Mouse (Mus musculus): ENCODE data around the gene Cd38. TPM values are rescaled to one million over a fixed set of nuclear protein-coding genes. Genes with fewer than 3 reads are reported as not detected.
"Not testable (repeated sequence)": the region's sequence is repeated elsewhere in the genome, so short reads cannot be mapped to it uniquely, and the experiment has no call there.

The Cd38 gene
- polyA plus RNA-seq, 1 experiment from 2014 or later, result 3.3 TPM

- WGBS, result 86% methylated on average over 3 of the region's 3 CpGs
- H3K4me2 ChIP-seq (ENCODE audit: low read length), result no peak overlapping the region
- no peaks in the 10 kb centered on the region for H3K27me3 ChIP-seq (ENCODE audit: control insufficient read depth, insufficient read depth, low read length)
- H3K36me3 ChIP-seq (ENCODE audit: control insufficient read depth, insufficient read depth, low read length), result no peaks in the 10 kb centered on the region
- no peaks in the 10 kb centered on the region for H3K9me3 ChIP-seq (ENCODE audit: control insufficient read depth, low read length)
- ATAC-seq (ENCODE audit: low FRiP score, low TSS enrichment), result no peak
- no peaks in the 10 kb centered on the region for H3K4me1 ChIP-seq (ENCODE audit: control insufficient read depth, insufficient read depth, low read length)
- H3K9ac ChIP-seq (replicated peaks; ENCODE audit: low read length), result no peak overlapping the region
- no peak for DNase-seq
- no peak overlapping the region for H3K4me3 ChIP-seq (replicated peaks; ENCODE audit: low read depth, low read length)
- no peak overlapping the region for H3K27ac ChIP-seq (replicated peaks; ENCODE audit: low read depth, low read length)
Measured at GRCm38 (mm10) chr5:43895931-43896330, 27.6 kb downstream of the Cd38 start.

GRCm38 (mm10) chr5:43904685-43905084 lies 36.3 kb downstream of the Cd38 start:
- no peak for ATAC-seq (ENCODE audit: low FRiP score, low TSS enrichment)
- Histone ChIP-seq H3K27me3 (ENCODE audit: control insufficient read depth, insufficient read depth, low read length) (no peaks in the 10 kb centered on the region), H3K9me3 (ENCODE audit: control insufficient read depth, low read length) (no peaks in the 10 kb centered on the region), H3K4me1 (ENCODE audit: control insufficient read depth, insufficient read depth, low read length) (no peaks in the 10 kb centered on the region), H3K4me3 (replicated peaks; ENCODE audit: low read depth, low read length) (no peak overlapping the region), H3K36me3 (ENCODE audit: control insufficient read depth, insufficient read depth, low read length) (no peaks in the 10 kb centered on the region), H3K9ac (replicated peaks; ENCODE audit: low read length) (no peak overlapping the region), H3K4me2 (ENCODE audit: low read length) (no peak overlapping the region), H3K27ac (replicated peaks; ENCODE audit: low read depth, low read length) (no peak overlapping the region)
- WGBS, result 93% methylated on average over 3 of the region's 3 CpGs
- no peak for DNase-seq

DNA sequence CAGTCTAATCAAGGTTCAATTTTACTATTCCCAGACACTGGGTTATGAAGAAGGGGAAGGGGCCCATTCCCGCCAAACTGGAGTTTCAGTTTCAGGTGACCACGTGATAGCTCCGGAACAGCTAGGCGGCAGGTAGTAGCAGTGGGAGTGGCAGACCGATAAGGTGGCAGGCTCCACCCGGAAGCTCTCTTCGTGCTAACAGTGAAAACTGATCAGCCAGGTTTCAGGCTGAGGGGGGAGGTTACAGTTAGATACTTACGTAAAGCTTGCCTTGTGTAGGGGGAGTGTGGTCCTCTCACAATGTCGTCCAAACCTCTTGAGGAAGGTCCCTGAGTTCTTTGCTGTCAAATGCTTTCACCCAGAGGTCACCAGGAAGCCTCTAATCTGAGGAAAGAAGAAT lies 40.9 kb downstream of the Cd38 start:
- H3K27me3 ChIP-seq (ENCODE audit: control insufficient read depth, insufficient read depth, low read length), result no peaks in the 10 kb centered on the region
- H3K36me3 ChIP-seq (ENCODE audit: control insufficient read depth, insufficient read depth, low read length), result no peaks in the 10 kb centered on the region
- ATAC-seq (ENCODE audit: low FRiP score, low TSS enrichment), result no peak
- no peak overlapping the region for H3K4me2 ChIP-seq (ENCODE audit: low read length)
- no peaks in the 10 kb centered on the region for H3K9me3 ChIP-seq (ENCODE audit: control insufficient read depth, low read length)
- H3K4me3 ChIP-seq (replicated peaks; ENCODE audit: low read depth, low read length), result no peak overlapping the region
- no peak overlapping the region for H3K9ac ChIP-seq (replicated peaks; ENCODE audit: low read length)
- H3K27ac ChIP-seq (replicated peaks; ENCODE audit: low read depth, low read length), result no peak overlapping the region
- H3K4me1 ChIP-seq (ENCODE audit: control insufficient read depth, insufficient read depth, low read length), result no peaks in the 10 kb centered on the region
- DNase-seq, result no peak
- 68% methylated on average over 9 of the region's 9 CpGs for WGBS

DNA sequence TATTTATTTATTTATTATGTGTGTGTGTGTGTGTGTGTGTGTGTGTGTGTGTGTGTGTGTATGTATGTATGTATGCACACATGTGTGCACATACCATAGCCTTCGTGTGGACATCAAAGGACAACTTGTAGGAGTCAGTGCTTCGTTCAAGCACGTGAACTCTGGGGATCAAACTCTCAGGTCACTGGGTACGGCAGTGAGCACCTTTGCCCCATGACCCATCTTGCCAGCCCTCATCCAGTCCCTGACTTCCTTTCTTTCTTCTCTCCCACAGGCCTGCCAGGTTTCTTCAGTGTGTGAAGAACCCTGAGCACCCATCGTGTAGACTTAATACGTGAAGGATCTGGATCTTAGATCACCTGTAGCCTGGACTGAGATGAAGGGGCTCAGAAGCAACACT lies 41.7 kb downstream of the Cd38 start:
- ATAC-seq (ENCODE audit: low FRiP score, low TSS enrichment) (no peak), DNase-seq (no peak)
- no peak overlapping the region for H3K27ac ChIP-seq (replicated peaks; ENCODE audit: low read depth, low read length)
- no peak overlapping the region for H3K9ac ChIP-seq (replicated peaks; ENCODE audit: low read length)
- no peak overlapping the region for H3K4me2 ChIP-seq (ENCODE audit: low read length)
- no peaks in the 10 kb centered on the region for H3K27me3 ChIP-seq (ENCODE audit: control insufficient read depth, insufficient read depth, low read length)
- H3K4me1 ChIP-seq (ENCODE audit: control insufficient read depth, insufficient read depth, low read length), result no peaks in the 10 kb centered on the region
- H3K9me3 ChIP-seq (ENCODE audit: control insufficient read depth, low read length), result no peaks in the 10 kb centered on the region
- no peak overlapping the region for H3K4me3 ChIP-seq (replicated peaks; ENCODE audit: low read depth, low read length)
- WGBS, result 92% methylated on average over 6 of the region's 6 CpGs
- no peaks in the 10 kb centered on the region for H3K36me3 ChIP-seq (ENCODE audit: control insufficient read depth, insufficient read depth, low read length)

GRCm38 (mm10) chr5:43912844-43913243 lies 44.5 kb downstream of the Cd38 start, which contains the start of gene Gm7879:
Gm7879 (plus strand) TSS chr5:43913144.
- H3K27me3 ChIP-seq (ENCODE audit: control insufficient read depth, insufficient read depth, low read length); H3K4me1 ChIP-seq (ENCODE audit: control insufficient read depth, insufficient read depth, low read length); DNase-seq; H3K27ac ChIP-seq (replicated peaks; ENCODE audit: low read depth, low read length); H3K4me2 ChIP-seq (ENCODE audit: low read length); ATAC-seq (ENCODE audit: low FRiP score, low TSS enrichment); H3K9me3 ChIP-seq (ENCODE audit: control insufficient read depth, low read length); H3K36me3 ChIP-seq (ENCODE audit: control insufficient read depth, insufficient read depth, low read length); H3K4me3 ChIP-seq (replicated peaks; ENCODE audit: low read depth, low read length); H3K9ac ChIP-seq (replicated peaks; ENCODE audit: low read length): not testable (repeated sequence)
- 96% methylated on average over 4 of the region's 4 CpGs for WGBS

GRCm38 (mm10) chr5:43915261-43915886 lies 47.0 kb downstream of the Cd38 start:
- H3K4me2 ChIP-seq (ENCODE audit: low read length), result no peak overlapping the region
- ATAC-seq (ENCODE audit: low FRiP score, low TSS enrichment) (no peak), DNase-seq (no peak)
- no peak overlapping the region for H3K9ac ChIP-seq (replicated peaks; ENCODE audit: low read length)
- H3K27me3 ChIP-seq (ENCODE audit: control insufficient read depth, insufficient read depth, low read length), result no peaks in the 10 kb centered on the region
- WGBS, result 93% methylated on average over 4 of the region's 4 CpGs
- no peaks in the 10 kb centered on the region for H3K9me3 ChIP-seq (ENCODE audit: control insufficient read depth, low read length)
- no peaks in the 10 kb centered on the region for H3K4me1 ChIP-seq (ENCODE audit: control insufficient read depth, insufficient read depth, low read length)
- H3K4me3 ChIP-seq (replicated peaks; ENCODE audit: low read depth, low read length), result no peak overlapping the region
- H3K36me3 ChIP-seq (ENCODE audit: control insufficient read depth, insufficient read depth, low read length), result no peaks in the 10 kb centered on the region
- no peak overlapping the region for H3K27ac ChIP-seq (replicated peaks; ENCODE audit: low read depth, low read length)

DNA sequence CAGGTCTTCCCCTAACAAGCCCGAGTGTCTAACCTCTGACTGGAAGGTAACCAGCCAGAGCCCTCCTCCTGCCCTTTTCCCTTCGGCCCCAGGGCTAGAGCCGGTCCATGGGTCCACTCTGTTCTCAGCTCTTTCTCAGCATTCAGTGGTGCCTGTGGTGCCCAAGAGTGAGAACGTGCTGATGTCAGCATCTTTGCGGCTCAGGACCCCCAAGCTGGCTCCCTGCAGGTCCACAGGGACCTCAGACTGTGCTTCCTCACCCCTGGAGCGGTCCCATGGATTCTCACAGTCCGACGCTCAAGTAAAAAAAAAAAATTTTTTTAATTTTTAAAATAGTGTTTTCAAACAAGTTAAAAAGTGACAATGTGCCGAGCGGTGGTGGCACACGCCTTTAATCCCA lies 53.5 kb downstream of the Cd38 start:
- DNase-seq (no peak), ATAC-seq (ENCODE audit: low FRiP score, low TSS enrichment) (no peak)
- WGBS, result 91% methylated on average over 11 of the region's 11 CpGs
- H3K9ac ChIP-seq (replicated peaks; ENCODE audit: low read length), result no peak overlapping the region
- no peaks in the 10 kb centered on the region for H3K9me3 ChIP-seq (ENCODE audit: control insufficient read depth, low read length)
- H3K36me3 ChIP-seq (ENCODE audit: control insufficient read depth, insufficient read depth, low read length), result no peaks in the 10 kb centered on the region
- H3K4me3 ChIP-seq (replicated peaks; ENCODE audit: low read depth, low read length), result no peak overlapping the region
- H3K4me2 ChIP-seq (ENCODE audit: low read length), result no peak overlapping the region
- H3K27me3 ChIP-seq (ENCODE audit: control insufficient read depth, insufficient read depth, low read length), result no peaks in the 10 kb centered on the region
- H3K4me1 ChIP-seq (ENCODE audit: control insufficient read depth, insufficient read depth, low read length), result no peaks in the 10 kb centered on the region
- no peak overlapping the region for H3K27ac ChIP-seq (replicated peaks; ENCODE audit: low read depth, low read length)

DNA sequence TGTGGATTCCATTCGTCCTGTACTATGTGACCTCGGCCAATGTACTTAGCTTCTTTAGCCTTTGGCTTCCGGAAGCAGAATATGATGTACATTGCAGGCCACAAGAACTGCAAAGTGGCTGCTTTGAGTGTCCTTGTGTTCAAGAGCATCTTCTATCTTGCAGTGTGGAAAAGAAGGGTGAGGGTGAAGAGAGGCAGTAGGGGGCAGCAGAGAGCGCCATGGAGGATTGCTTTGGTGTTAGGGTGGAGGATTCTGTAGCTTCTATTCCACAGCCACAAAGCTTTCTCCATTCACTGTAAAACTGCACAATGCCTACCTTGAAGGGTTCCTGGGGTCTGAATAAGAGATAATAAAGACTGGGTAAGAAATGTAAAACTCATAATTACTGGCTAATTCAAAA lies 55.6 kb downstream of the Cd38 start:
- no peaks in the 10 kb centered on the region for H3K36me3 ChIP-seq (ENCODE audit: control insufficient read depth, insufficient read depth, low read length)
- no peaks in the 10 kb centered on the region for H3K4me1 ChIP-seq (ENCODE audit: control insufficient read depth, insufficient read depth, low read length)
- H3K4me3 ChIP-seq (replicated peaks; ENCODE audit: low read depth, low read length), result no peak overlapping the region
- no peaks in the 10 kb centered on the region for H3K9me3 ChIP-seq (ENCODE audit: control insufficient read depth, low read length)
- no peak overlapping the region for H3K9ac ChIP-seq (replicated peaks; ENCODE audit: low read length)
- 33% methylated on average over 4 of the region's 4 CpGs for WGBS
- no peak for ATAC-seq (ENCODE audit: low FRiP score, low TSS enrichment)
- no peak overlapping the region for H3K27ac ChIP-seq (replicated peaks; ENCODE audit: low read depth, low read length)
- no peaks in the 10 kb centered on the region for H3K27me3 ChIP-seq (ENCODE audit: control insufficient read depth, insufficient read depth, low read length)
- no peak overlapping the region for H3K4me2 ChIP-seq (ENCODE audit: low read length)
- peak; percentile 56 for DNase-seq

- Histone ChIP-seq H3K27me3 (ENCODE audit: control insufficient read depth, insufficient read depth, low read length) (no peaks in the 10 kb centered on the region), H3K4me3 (replicated peaks; ENCODE audit: low read depth, low read length) (no peak overlapping the region), H3K9me3 (ENCODE audit: control insufficient read depth, low read length) (no peaks in the 10 kb centered on the region), H3K4me2 (ENCODE audit: low read length) (no peak overlapping the region), H3K4me1 (ENCODE audit: control insufficient read depth, insufficient read depth, low read length) (no peaks in the 10 kb centered on the region), H3K27ac (replicated peaks; ENCODE audit: low read depth, low read length) (no peak overlapping the region), H3K9ac (replicated peaks; ENCODE audit: low read length) (no peak overlapping the region), H3K36me3 (ENCODE audit: control insufficient read depth, insufficient read depth, low read length) (no peaks in the 10 kb centered on the region)
- no peak for ATAC-seq (ENCODE audit: low FRiP score, low TSS enrichment)
- DNase-seq, result no peak
Measured at GRCm38 (mm10) chr5:43927729-43928128, 59.4 kb downstream of the Cd38 start.
